Mouse (Mus musculus) ES-E14 (cell line): ENCODE results near the gene Spink2.

Source experiments
- CHD2 ChIP-seq: IDR thresholded peaks from 2 replicates; pipeline ENCODE4 v1.6.1; 2014; ENCODE audit warnings: mild to moderate bottlenecking, low read depth, low read length, inconsistent platforms
- HCFC1 ChIP-seq: IDR thresholded peaks from 2 replicates; pipeline ENCODE4 v1.6.1; 2012; ENCODE audit warnings: low read length, inconsistent platforms, borderline replicate concordance; ENCODE audit not compliant: insufficient read depth
- MAFK ChIP-seq: IDR thresholded peaks from 2 replicates; pipeline ENCODE4 v1.6.1; 2014; ENCODE audit warnings: mild to moderate bottlenecking, low read depth, low read length, inconsistent platforms; ENCODE audit not compliant: insufficient read depth
- ZC3H11A ChIP-seq: IDR thresholded peaks from 2 replicates; pipeline ENCODE4 v1.6.1; 2012; ENCODE audit warnings: low read depth, mild to moderate bottlenecking, inconsistent platforms, low read length, borderline replicate concordance

DNA sequence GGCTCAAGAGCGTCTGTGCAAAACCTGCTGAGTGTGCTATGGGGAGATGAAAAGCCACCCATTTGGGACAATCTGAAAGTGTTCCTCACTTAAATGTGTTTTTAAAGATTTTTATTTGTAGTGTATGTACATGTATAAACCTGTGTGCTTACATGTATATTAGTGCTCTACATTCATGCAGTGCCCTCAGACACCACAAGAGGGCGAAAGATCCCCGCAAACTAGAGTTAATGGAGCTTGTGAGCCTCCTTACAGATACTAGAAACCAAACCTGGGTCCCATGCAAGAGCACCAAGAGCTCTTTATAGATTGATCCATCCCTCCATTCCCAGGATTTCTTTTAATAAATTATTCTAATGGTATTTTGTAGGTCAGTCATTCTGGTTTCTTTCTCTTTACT lies 17.3 kb downstream of the Spink2 start:
- TF ChIP-seq ZC3H11A (peak; percentile 42), HCFC1 (no peak), CHD2 (no peak), MAFK (no peak)
